Mouse (Mus musculus): ENCODE results near the gene Mib2. TPM values are rescaled to one million over a fixed set of nuclear protein-coding genes. Genes with fewer than 3 reads are reported as not detected.
"Not testable (repeated sequence)": the region's sequence is repeated elsewhere in the genome, so short reads cannot be mapped to it uniquely, and the experiment has no call there.

Mib2 gene
- polyA plus RNA-seq, 2 experiments, result 1.8 to 4.8 TPM

DNA sequence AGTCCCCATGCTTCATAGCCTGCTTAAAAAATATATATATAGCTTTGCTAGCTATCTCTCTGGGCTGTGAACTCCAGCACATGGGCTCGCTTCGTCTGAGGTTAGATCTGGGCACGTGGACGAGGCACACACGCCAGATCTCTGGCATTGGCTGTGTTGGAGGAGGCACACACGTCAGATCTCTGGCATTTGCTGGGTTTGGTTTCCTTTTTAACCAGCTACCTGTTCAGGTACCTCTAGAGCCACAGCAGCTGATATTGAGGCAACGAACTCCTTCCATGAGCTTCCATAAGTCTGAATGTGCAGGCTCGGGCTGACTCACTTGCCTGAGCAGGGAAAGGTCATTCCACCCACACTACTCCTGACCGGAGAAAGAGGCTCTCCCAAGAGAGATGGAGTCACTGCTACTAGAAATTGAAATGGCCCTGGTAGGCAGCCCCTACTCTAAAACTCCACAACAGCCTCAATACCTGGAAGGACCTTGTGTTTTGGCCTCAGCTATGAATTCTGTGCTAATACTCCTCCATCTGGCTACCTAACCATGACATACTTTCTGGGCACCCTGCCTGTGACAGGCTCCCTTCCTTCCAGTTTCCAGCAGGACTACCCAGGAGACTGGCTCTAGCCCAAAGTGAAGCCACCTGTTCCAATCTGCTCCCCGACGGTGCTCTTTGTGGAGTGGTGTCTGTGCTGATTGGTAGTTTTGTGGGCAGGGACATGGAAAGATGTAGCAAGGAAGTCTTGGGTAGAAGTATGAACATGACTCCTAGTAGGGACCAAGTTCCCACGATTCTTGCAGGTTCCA is 21.8 kb upstream of the Mib2 start:
- Histone ChIP-seq H3K4me3 (ENCODE audit: insufficient read depth in 1 of 2, low read depth in 2 of 2, low read length in 2 of 2) (no peak overlapping the region), H3K4me2 (ENCODE audit: low read depth) (no peak overlapping the region), H3K36me3 (replicated peaks; ENCODE audit: control insufficient read depth, insufficient read depth, low read depth) (no peaks in the 10 kb centered on the region), H3K4me1 (replicated peaks; ENCODE audit: control insufficient read depth in 2 of 2, insufficient read depth in 2 of 2, low read length in 1 of 2) (no peaks in the 10 kb centered on the region; a peak in 1 of 4 replicates), H3K27me3 (ENCODE audit: control insufficient read depth, insufficient read depth, low read length) (peaks cover 26% of the 10 kb centered on the region), H3K9ac (replicated peaks) (no peak overlapping the region), H3K9me3 (ENCODE audit: control insufficient read depth, low read length) (no peaks in the 10 kb centered on the region), H3K27ac (no peak overlapping the region)
- WGBS (ENCODE audit: insufficient replicate concordance), result 65% methylated on average over 12 of the region's 12 CpGs
- ATAC-seq (ENCODE audit: insufficient read depth), result no peak
- TF ChIP-seq EP300 (IDR thresholded peaks at IDR 0.05; ENCODE audit: low read depth) (no peak), CTCF (IDR thresholded peaks at IDR 0.05; ENCODE audit: low read depth) (no peak)
- DNase-seq (ENCODE audit: low read depth in 3 of 3, low spot score in 3 of 3), result no peak

DNA sequence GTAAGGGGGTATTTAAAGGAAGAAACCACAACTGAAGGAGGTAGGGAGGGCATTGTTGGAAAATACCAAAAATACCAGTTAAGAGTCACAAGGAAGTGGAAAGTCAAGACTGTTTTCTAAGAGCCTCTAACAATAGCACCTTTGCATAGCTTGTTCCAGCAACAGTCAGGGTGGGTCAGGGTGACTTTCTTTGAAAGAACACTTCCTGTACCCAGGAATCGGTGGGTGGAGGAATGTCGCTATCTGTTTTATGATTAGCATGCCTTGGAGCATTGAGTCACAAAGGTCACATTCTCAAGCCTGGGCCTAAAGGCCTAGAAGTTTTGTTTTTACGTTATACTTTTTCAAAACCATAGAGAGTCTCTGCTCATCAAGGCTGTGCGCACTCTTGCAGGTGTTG is 18.8 kb upstream of the Mib2 start:
- not testable (repeated sequence) for H3K27ac ChIP-seq; H3K9ac ChIP-seq (replicated peaks); DNase-seq (ENCODE audit: low read depth in 3 of 3, low spot score in 3 of 3); H3K36me3 ChIP-seq (replicated peaks; ENCODE audit: control insufficient read depth, insufficient read depth, low read depth); H3K4me1 ChIP-seq (replicated peaks; ENCODE audit: control insufficient read depth in 2 of 2, insufficient read depth in 2 of 2, low read length in 1 of 2); H3K4me3 ChIP-seq (ENCODE audit: insufficient read depth in 1 of 2, low read depth in 2 of 2, low read length in 2 of 2); H3K9me3 ChIP-seq (ENCODE audit: control insufficient read depth, low read length); H3K4me2 ChIP-seq (ENCODE audit: low read depth); ATAC-seq (ENCODE audit: insufficient read depth); H3K27me3 ChIP-seq (ENCODE audit: control insufficient read depth, insufficient read depth, low read length)
- WGBS (ENCODE audit: insufficient replicate concordance), result 70% methylated on average over 4 of the region's 4 CpGs

DNA sequence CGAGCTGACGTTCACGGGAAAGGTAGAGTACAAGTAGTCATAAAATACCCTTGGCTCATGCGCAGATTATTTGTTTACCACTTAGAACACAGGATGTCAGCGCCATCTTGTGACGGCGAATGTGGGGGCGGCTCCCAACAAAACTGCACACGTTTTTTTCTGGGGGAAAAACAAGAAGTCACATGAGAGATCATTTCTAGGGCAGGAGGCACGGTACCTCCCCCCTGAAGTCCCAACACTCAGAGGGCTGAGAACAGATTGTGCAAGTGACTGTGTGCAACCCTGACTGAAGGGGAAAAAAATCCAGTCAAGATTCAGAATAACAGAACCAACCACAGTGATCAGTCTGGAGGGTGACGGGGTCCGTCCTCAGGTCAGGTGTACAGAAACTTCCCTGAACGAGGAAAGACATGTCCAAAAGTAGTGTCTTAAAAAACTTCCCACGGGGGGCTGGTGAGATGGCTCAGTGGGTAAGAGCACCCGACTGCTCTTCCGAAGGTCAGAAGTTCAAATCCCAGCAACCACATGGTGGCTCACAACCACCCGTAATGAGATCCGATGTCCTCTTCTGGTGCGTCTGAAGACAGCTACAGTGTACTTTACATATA is 14.8 kb upstream of the Mib2 start:
- H3K27ac ChIP-seq; H3K4me1 ChIP-seq (replicated peaks; ENCODE audit: control insufficient read depth in 2 of 2, insufficient read depth in 2 of 2, low read length in 1 of 2); DNase-seq (ENCODE audit: low read depth in 3 of 3, low spot score in 3 of 3); ATAC-seq (ENCODE audit: insufficient read depth); H3K9ac ChIP-seq (replicated peaks); H3K36me3 ChIP-seq (replicated peaks; ENCODE audit: control insufficient read depth, insufficient read depth, low read depth); H3K4me2 ChIP-seq (ENCODE audit: low read depth); H3K9me3 ChIP-seq (ENCODE audit: control insufficient read depth, low read length); H3K4me3 ChIP-seq (ENCODE audit: insufficient read depth in 1 of 2, low read depth in 2 of 2, low read length in 2 of 2); H3K27me3 ChIP-seq (ENCODE audit: control insufficient read depth, insufficient read depth, low read length): not testable (repeated sequence)
- 74% methylated on average over 15 of the region's 19 CpGs for WGBS (ENCODE audit: insufficient replicate concordance)

DNA sequence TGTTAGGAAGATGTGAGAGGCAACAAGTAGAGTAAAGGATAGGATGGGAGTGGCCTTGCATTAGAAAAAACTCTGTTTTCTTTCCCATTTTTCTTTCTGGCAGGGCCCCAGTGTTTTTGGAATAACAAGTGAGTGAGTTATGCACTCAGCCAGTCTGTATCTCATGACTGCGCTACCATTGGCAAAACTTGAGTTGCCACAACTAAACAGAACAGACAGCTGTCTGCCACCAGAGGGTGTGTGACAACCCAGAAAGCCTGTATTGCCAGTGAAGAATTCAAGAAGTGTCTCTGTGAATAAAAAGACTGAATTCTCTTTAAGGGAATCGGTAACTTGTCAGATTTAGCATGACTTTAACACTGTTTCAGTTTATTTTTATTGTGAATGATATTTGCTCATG is 7.0 kb upstream of the Mib2 start:
- Histone ChIP-seq H3K27ac (no peak overlapping the region), H3K4me3 (ENCODE audit: insufficient read depth in 1 of 2, low read depth in 2 of 2, low read length in 2 of 2) (no peak overlapping the region), H3K9me3 (ENCODE audit: control insufficient read depth, low read length) (no peaks in the 10 kb centered on the region), H3K4me2 (ENCODE audit: low read depth) (no peak overlapping the region), H3K4me1 (replicated peaks; ENCODE audit: control insufficient read depth in 2 of 2, insufficient read depth in 2 of 2, low read length in 1 of 2) (no peaks in the 10 kb centered on the region), H3K9ac (replicated peaks) (no peak overlapping the region), H3K27me3 (ENCODE audit: control insufficient read depth, insufficient read depth, low read length) (no peaks in the 10 kb centered on the region), H3K36me3 (replicated peaks; ENCODE audit: control insufficient read depth, insufficient read depth, low read depth) (no peaks in the 10 kb centered on the region)
- no peak for TF ChIP-seq EP300 (IDR thresholded peaks at IDR 0.05; ENCODE audit: low read depth)
- TF ChIP-seq CTCF (IDR thresholded peaks at IDR 0.05; ENCODE audit: low read depth), result peak; percentile 30
- 62% methylated on average over 2 of the region's 2 CpGs for WGBS (ENCODE audit: insufficient replicate concordance)
- no peak for ATAC-seq (ENCODE audit: insufficient read depth)
- DNase-seq (ENCODE audit: low read depth in 3 of 3, low spot score in 3 of 3), result no peak

DNA sequence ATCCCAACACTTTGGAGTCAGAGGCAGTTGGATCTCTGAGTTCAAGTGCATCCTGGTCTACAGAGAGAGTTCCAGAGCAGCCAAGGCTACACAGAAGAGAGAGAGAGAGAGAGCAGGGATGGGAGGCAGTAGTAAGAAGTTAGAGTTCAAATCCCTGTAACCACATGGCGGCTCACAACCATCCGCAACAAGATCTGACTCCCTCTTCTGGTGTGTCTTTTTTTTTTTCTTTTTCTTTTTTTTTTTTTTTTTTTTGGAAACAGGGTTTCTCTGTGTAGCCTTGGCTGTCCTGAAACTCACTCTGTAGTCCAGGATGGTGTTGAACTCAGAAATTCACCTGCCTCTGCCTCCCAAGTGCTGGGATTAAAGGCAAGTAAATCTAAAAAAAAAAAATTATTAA is 3.1 kb upstream of the Mib2 start:
- Histone ChIP-seq H3K27ac (no peak overlapping the region), H3K36me3 (replicated peaks; ENCODE audit: control insufficient read depth, insufficient read depth, low read depth) (no peaks in the 10 kb centered on the region), H3K4me3 (ENCODE audit: insufficient read depth in 1 of 2, low read depth in 2 of 2, low read length in 2 of 2) (no peak overlapping the region), H3K9ac (replicated peaks) (no peak overlapping the region), H3K4me1 (replicated peaks; ENCODE audit: control insufficient read depth in 2 of 2, insufficient read depth in 2 of 2, low read length in 1 of 2) (peaks cover 3 to 9% of the 10 kb centered on the region in 2 experiments; a peak in 2 of 4 replicates), H3K27me3 (ENCODE audit: control insufficient read depth, insufficient read depth, low read length) (no peaks in the 10 kb centered on the region), H3K9me3 (ENCODE audit: control insufficient read depth, low read length) (no peaks in the 10 kb centered on the region), H3K4me2 (ENCODE audit: low read depth) (no peak overlapping the region)
- TF ChIP-seq EP300 (IDR thresholded peaks at IDR 0.05; ENCODE audit: low read depth), result no peak
- TF ChIP-seq CTCF (IDR thresholded peaks at IDR 0.05; ENCODE audit: low read depth), result no peak
- ATAC-seq (ENCODE audit: insufficient read depth) (no peak), DNase-seq (ENCODE audit: low read depth in 3 of 3, low spot score in 3 of 3) (no peak)
- WGBS (ENCODE audit: insufficient replicate concordance), result 43% methylated on average over 2 of the region's 2 CpGs

DNA sequence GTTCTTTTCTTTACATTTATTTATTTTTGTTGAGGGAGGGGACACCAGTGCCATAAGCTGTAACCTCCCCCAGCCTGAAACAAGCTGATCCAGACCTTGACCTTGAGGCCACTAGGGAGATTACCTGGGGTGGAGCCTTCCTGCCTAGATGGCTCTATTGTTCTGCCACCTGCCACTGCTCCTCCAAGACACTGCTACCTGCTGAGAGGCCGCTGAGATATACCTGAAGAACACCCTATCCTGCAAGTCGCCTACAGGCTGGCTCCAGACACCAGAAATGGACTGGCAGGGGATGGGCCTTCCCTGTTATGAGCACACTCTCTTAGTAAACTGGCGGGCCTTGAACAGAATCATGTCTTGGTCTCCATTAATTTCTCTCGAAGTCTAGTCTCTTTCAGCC is 1.2 kb upstream of the Mib2 start:
- not testable (repeated sequence) for H3K27me3 ChIP-seq (ENCODE audit: control insufficient read depth, insufficient read depth, low read length); H3K9me3 ChIP-seq (ENCODE audit: control insufficient read depth, low read length); ATAC-seq (ENCODE audit: insufficient read depth); H3K9ac ChIP-seq (replicated peaks); DNase-seq (ENCODE audit: low read depth in 3 of 3, low spot score in 3 of 3); H3K27ac ChIP-seq; H3K4me2 ChIP-seq (ENCODE audit: low read depth); H3K36me3 ChIP-seq (replicated peaks; ENCODE audit: control insufficient read depth, insufficient read depth, low read depth); H3K4me1 ChIP-seq (replicated peaks; ENCODE audit: control insufficient read depth in 2 of 2, insufficient read depth in 2 of 2, low read length in 1 of 2); H3K4me3 ChIP-seq (ENCODE audit: insufficient read depth in 1 of 2, low read depth in 2 of 2, low read length in 2 of 2)
- WGBS (ENCODE audit: insufficient replicate concordance), result 64% methylated on average over 4 of the region's 4 CpGs

All from liver, embryonic 14.5 days (tissue).